Mouse (Mus musculus) testis, adult 2 months (tissue): ENCODE results near the gene 1700016C15Rik.

Experiments used
- CTCF ChIP-seq: fragments of 200-500 bp; IDR thresholded peaks from 2 replicates; pipeline ENCODE4 v1.5.1; 2012; ENCODE audit warnings: low read depth, mild to moderate bottlenecking, inconsistent platforms, low read length, moderate library complexity; ENCODE audit not compliant: control insufficient read depth, insufficient read depth, insufficient replicate concordance
- POLR2A ChIP-seq: fragments of 200-500 bp; IDR thresholded peaks from 2 replicates; pipeline ENCODE4 v1.6.1; 2012; ENCODE audit warnings: low read depth, mild to moderate bottlenecking, inconsistent platforms, low read length, moderate library complexity; ENCODE audit not compliant: control insufficient read depth

- TF ChIP-seq POLR2A (no peak), CTCF (no peak)
Observed at GRCm38 (mm10) chr1:177723786-177724185, 5.8 kb upstream of the 1700016C15Rik start.
